Mouse (Mus musculus): ENCODE measurements around the gene Uvrag. TPM values are rescaled to one million over a fixed set of nuclear protein-coding genes. Genes with fewer than 3 reads are reported as not detected.

Gene Uvrag
- polyA plus RNA-seq, 1 experiment from 2014 or later = 25.8 TPM

DNA sequence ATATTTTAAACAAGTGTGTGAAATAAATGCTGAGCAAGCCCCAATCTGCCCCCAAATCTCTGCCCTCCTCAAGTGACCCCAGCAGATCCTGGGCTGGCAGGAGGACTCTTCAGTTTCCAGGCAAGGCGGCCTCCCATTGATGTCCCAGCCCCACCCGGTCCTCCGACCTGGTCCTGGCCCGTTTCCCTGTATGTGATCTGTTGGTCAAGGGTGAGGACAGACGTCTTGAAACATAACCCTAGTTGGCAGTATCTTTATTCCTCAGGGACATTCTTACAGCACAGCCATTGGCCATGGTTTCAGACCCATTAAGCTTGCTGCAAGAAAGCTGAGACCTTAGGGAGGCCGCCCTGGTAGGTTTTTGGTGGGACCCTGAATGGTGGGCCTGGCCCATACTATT, 287.1 kb downstream of the Uvrag start:
- no peaks in the 10 kb centered on the region for H3K36me3 ChIP-seq (ENCODE audit: control insufficient read depth, insufficient read depth, low read length)
- no peak overlapping the region for H3K27ac ChIP-seq (ENCODE audit: low read depth)
- H3K9me3 ChIP-seq (ENCODE audit: control insufficient read depth, low read length) = no peaks in the 10 kb centered on the region
- H3K27me3 ChIP-seq (replicated peaks; ENCODE audit: control insufficient read depth, insufficient read depth, low read length) = no peaks in the 10 kb centered on the region
- no peak overlapping the region for H3K9ac ChIP-seq (ENCODE audit: low read length)
- DNase-seq (ENCODE audit: low spot score) (no peak), ATAC-seq (replicated peaks; ENCODE audit: low FRiP score, low TSS enrichment, low read depth) (no peak)
- no peak overlapping the region for H3K4me3 ChIP-seq (ENCODE audit: low read depth, low read length)
- WGBS = 93% methylated on average over 6 of the region's 6 CpGs
- H3K4me2 ChIP-seq (ENCODE audit: low read length) = no peak overlapping the region
- H3K4me1 ChIP-seq (replicated peaks; ENCODE audit: control insufficient read depth, insufficient read depth, low read length) = peaks cover 20% of the 10 kb centered on the region

DNA sequence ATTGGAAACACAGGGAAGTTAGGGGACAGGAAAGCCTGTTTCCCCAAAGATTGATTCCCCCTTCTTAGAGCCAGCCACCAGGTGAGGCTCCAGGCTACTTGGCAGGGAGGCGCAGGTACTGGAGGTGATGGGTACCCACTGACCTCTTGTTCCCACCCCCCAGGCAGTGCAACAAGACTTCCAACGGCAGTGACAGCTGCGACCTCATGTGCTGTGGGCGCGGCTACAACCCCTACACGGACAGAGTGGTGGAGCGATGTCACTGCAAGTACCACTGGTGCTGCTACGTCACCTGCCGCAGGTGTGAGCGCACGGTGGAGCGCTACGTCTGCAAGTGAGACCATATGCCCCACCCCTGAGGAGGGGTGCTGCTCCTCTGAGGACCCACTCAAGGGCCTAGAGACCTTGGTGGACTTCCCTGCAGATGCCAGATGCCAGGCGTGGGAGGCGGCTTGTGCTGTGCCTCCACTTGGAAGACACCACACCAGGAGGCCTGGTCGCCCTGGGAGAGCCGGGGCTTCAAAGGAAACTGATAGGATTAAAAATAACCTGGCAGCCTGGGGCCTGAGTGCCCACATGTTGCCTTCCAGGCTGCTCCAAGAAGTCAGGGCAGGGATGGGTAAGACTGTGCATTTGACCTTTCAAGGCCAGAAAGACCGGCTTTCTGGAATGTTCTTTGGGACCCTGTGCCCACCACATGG, 287.8 kb downstream of the Uvrag start:
- Histone ChIP-seq H3K27me3 (replicated peaks; ENCODE audit: control insufficient read depth, insufficient read depth, low read length) (no peaks in the 10 kb centered on the region), H3K4me2 (ENCODE audit: low read length) (no peak overlapping the region), H3K9ac (ENCODE audit: low read length) (no peak overlapping the region), H3K4me1 (replicated peaks; ENCODE audit: control insufficient read depth, insufficient read depth, low read length) (peaks cover 23% of the 10 kb centered on the region), H3K4me3 (ENCODE audit: low read depth, low read length) (no peak overlapping the region), H3K27ac (ENCODE audit: low read depth) (no peak overlapping the region), H3K36me3 (ENCODE audit: control insufficient read depth, insufficient read depth, low read length) (no peaks in the 10 kb centered on the region), H3K9me3 (ENCODE audit: control insufficient read depth, low read length) (no peaks in the 10 kb centered on the region)
- DNase-seq (ENCODE audit: low spot score) = no peak
- ATAC-seq (replicated peaks; ENCODE audit: low FRiP score, low TSS enrichment, low read depth) = no peak
- WGBS = 87% methylated on average over 18 of the region's 18 CpGs

- Histone ChIP-seq H3K27ac (ENCODE audit: low read depth) (peak overlapping the region; percentile 54; the same call in 1 of the 2 replicates), H3K9ac (ENCODE audit: low read length) (no peak overlapping the region), H3K9me3 (ENCODE audit: control insufficient read depth, low read length) (no peaks in the 10 kb centered on the region), H3K36me3 (ENCODE audit: control insufficient read depth, insufficient read depth, low read length) (no peaks in the 10 kb centered on the region), H3K27me3 (replicated peaks; ENCODE audit: control insufficient read depth, insufficient read depth, low read length) (no peaks in the 10 kb centered on the region), H3K4me3 (ENCODE audit: low read depth, low read length) (no peak overlapping the region), H3K4me1 (replicated peaks; ENCODE audit: control insufficient read depth, insufficient read depth, low read length) (peaks cover 23% of the 10 kb centered on the region), H3K4me2 (ENCODE audit: low read length) (peak overlapping the region; percentile 12; the same call in 1 of the 2 replicates)
- no peak for DNase-seq (ENCODE audit: low spot score)
- 27% methylated on average over 9 of the region's 9 CpGs for whole genome bisulfite sequencing
- peak; percentile 68 for ATAC-seq (replicated peaks; ENCODE audit: low FRiP score, low TSS enrichment, low read depth)
These were observed 289.7 kb downstream of the Uvrag start for GRCm38 (mm10) chr7:98851220-98851619.

GRCm38 (mm10) chr7:98850388-98850787, 290.6 kb downstream of the Uvrag start:
- Histone ChIP-seq H3K9ac (ENCODE audit: low read length) (no peak overlapping the region), H3K4me2 (ENCODE audit: low read length) (no peak overlapping the region), H3K4me3 (ENCODE audit: low read depth, low read length) (no peak overlapping the region), H3K27me3 (replicated peaks; ENCODE audit: control insufficient read depth, insufficient read depth, low read length) (no peaks in the 10 kb centered on the region), H3K36me3 (ENCODE audit: control insufficient read depth, insufficient read depth, low read length) (no peaks in the 10 kb centered on the region), H3K9me3 (ENCODE audit: control insufficient read depth, low read length) (no peaks in the 10 kb centered on the region), H3K27ac (ENCODE audit: low read depth) (peak overlapping the region; percentile 54; the same call in 1 of the 2 replicates), H3K4me1 (replicated peaks; ENCODE audit: control insufficient read depth, insufficient read depth, low read length) (peaks cover 23% of the 10 kb centered on the region)
- no peak for DNase-seq (ENCODE audit: low spot score)
- no peak for ATAC-seq (replicated peaks; ENCODE audit: low FRiP score, low TSS enrichment, low read depth)
- WGBS = 83% methylated on average over 5 of the region's 5 CpGs

GRCm38 (mm10) chr7:98848899-98849640, 291.9 kb downstream of the Uvrag start:
- H3K27ac ChIP-seq (ENCODE audit: low read depth) = no peak overlapping the region
- ATAC-seq (replicated peaks; ENCODE audit: low FRiP score, low TSS enrichment, low read depth) = no peak
- WGBS = 78% methylated on average over 8 of the region's 8 CpGs

DNA sequence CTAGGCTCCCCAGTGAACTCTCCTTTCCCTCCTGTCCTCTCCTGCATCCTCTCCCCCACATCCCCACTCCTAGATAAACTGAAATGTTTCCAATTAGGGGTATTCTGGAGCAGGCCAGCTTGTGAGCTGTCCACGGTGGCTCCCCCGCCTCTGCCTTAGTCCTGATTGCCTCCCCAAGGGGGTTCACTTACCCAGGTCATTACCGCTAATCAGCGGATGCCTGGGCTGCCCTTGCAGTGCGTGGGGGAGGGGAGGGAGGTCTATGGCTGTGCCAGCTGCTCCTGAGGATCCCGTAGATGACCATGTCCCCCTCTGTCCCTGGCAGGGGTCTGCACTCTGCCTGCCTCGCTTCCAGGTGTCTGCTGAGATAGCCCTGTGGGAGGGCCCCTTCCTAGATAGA, 297.3 kb downstream of the Uvrag start:
- no peaks in the 10 kb centered on the region for H3K36me3 ChIP-seq (ENCODE audit: control insufficient read depth, insufficient read depth, low read length)
- WGBS = 40% methylated on average over 7 of the region's 7 CpGs
- H3K27me3 ChIP-seq (replicated peaks; ENCODE audit: control insufficient read depth, insufficient read depth, low read length) = peaks cover 16% of the 10 kb centered on the region
- ATAC-seq (replicated peaks; ENCODE audit: low FRiP score, low TSS enrichment, low read depth) (no peak), DNase-seq (ENCODE audit: low spot score) (no peak)
- peaks cover 20% of the 10 kb centered on the region for H3K4me1 ChIP-seq (replicated peaks; ENCODE audit: control insufficient read depth, insufficient read depth, low read length)
- H3K27ac ChIP-seq (ENCODE audit: low read depth) = no peak overlapping the region
- no peak overlapping the region for H3K4me3 ChIP-seq (ENCODE audit: low read depth, low read length)
- no peak overlapping the region for H3K4me2 ChIP-seq (ENCODE audit: low read length)
- H3K9ac ChIP-seq (ENCODE audit: low read length) = no peak overlapping the region
- H3K9me3 ChIP-seq (ENCODE audit: control insufficient read depth, low read length) = no peaks in the 10 kb centered on the region

More at GRCm38 (mm10) chr7:98848899-98849640, 291.9 kb downstream of the Uvrag start:
- Histone ChIP-seq H3K36me3 (ENCODE audit: control insufficient read depth, insufficient read depth, low read length) (no peaks in the 10 kb centered on the region), H3K27me3 (replicated peaks; ENCODE audit: control insufficient read depth, insufficient read depth, low read length) (no peaks in the 10 kb centered on the region), H3K4me3 (ENCODE audit: low read depth, low read length) (no peak overlapping the region), H3K4me1 (replicated peaks; ENCODE audit: control insufficient read depth, insufficient read depth, low read length) (peaks cover 23% of the 10 kb centered on the region), H3K9me3 (ENCODE audit: control insufficient read depth, low read length) (no peaks in the 10 kb centered on the region), H3K4me2 (ENCODE audit: low read length) (no peak overlapping the region), H3K9ac (ENCODE audit: low read length) (no peak overlapping the region)
- DNase-seq (ENCODE audit: low spot score) = no peak

GRCm38 (mm10) chr7:98842997-98843396, 297.9 kb downstream of the Uvrag start:
- Histone ChIP-seq H3K9ac (ENCODE audit: low read length) (no peak overlapping the region), H3K9me3 (ENCODE audit: control insufficient read depth, low read length) (no peaks in the 10 kb centered on the region), H3K4me3 (ENCODE audit: low read depth, low read length) (no peak overlapping the region), H3K4me2 (ENCODE audit: low read length) (no peak overlapping the region), H3K27ac (ENCODE audit: low read depth) (no peak overlapping the region), H3K36me3 (ENCODE audit: control insufficient read depth, insufficient read depth, low read length) (no peaks in the 10 kb centered on the region), H3K4me1 (replicated peaks; ENCODE audit: control insufficient read depth, insufficient read depth, low read length) (peaks cover 19% of the 10 kb centered on the region), H3K27me3 (replicated peaks; ENCODE audit: control insufficient read depth, insufficient read depth, low read length) (peaks cover 19% of the 10 kb centered on the region)
- DNase-seq (ENCODE audit: low spot score) = no peak
- ATAC-seq (replicated peaks; ENCODE audit: low FRiP score, low TSS enrichment, low read depth) = no peak
- WGBS = 91% methylated on average over 3 of the region's 3 CpGs

GRCm38 (mm10) chr7:98841802-98842201, 299.1 kb downstream of the Uvrag start:
- peaks cover 30% of the 10 kb centered on the region for H3K27me3 ChIP-seq (replicated peaks; ENCODE audit: control insufficient read depth, insufficient read depth, low read length)
- 39% methylated on average over 3 of the region's 3 CpGs for WGBS
- H3K4me3 ChIP-seq (ENCODE audit: low read depth, low read length) = no peak overlapping the region
- no peak for ATAC-seq (replicated peaks; ENCODE audit: low FRiP score, low TSS enrichment, low read depth)
- H3K4me2 ChIP-seq (ENCODE audit: low read length) = no peak overlapping the region
- H3K27ac ChIP-seq (ENCODE audit: low read depth) = no peak overlapping the region
- no peak overlapping the region for H3K9ac ChIP-seq (ENCODE audit: low read length)
- no peaks in the 10 kb centered on the region for H3K36me3 ChIP-seq (ENCODE audit: control insufficient read depth, insufficient read depth, low read length)
- H3K4me1 ChIP-seq (replicated peaks; ENCODE audit: control insufficient read depth, insufficient read depth, low read length) = peaks cover 28% of the 10 kb centered on the region
- no peak for DNase-seq (ENCODE audit: low spot score)
- no peaks in the 10 kb centered on the region for H3K9me3 ChIP-seq (ENCODE audit: control insufficient read depth, low read length)

Measured in intestine, embryonic 14.5 days (tissue).